Mouse (Mus musculus) cortical plate, adult 2 months (tissue): Measurements from ENCODE around the gene Hes7.

Experiments
- CTCF ChIP-seq: fragments of 200-500 bp; IDR thresholded peaks from 2 replicates; pipeline ENCODE4 v1.5.1; 2011; ENCODE audit warnings: mild to moderate bottlenecking, control low read depth, low read length; ENCODE audit not compliant: insufficient read depth; ENCODE audit errors: extremely low read depth
- POLR2A ChIP-seq: fragments of 200-500 bp; IDR thresholded peaks from 2 replicates; pipeline ENCODE4 v1.6.1; 2011; ENCODE audit warnings: mild to moderate bottlenecking, low read length, control low read depth; ENCODE audit not compliant: insufficient read depth; ENCODE audit errors: extremely low read depth

GRCm38 (mm10) chr11:69149728-69150127 is 29.5 kb downstream of the Hes7 start:
- TF ChIP-seq POLR2A (no peak), CTCF (no peak)
